Mouse (Mus musculus) forebrain, embryonic 16.5 days (tissue): ENCODE data around the gene Ostf1. TPM values are rescaled to one million over a fixed set of nuclear protein-coding genes. Genes with fewer than 3 reads are reported as not detected.

ENCODE experiments used
- ATAC-seq: fragments of 200-750 bp; cut with Nextera tagmentation; 2 replicates; pipeline ENCODE4 v1.8.0; 2017; ENCODE audit warnings: mild to moderate bottlenecking, moderate library complexity
- H3K27ac ChIP-seq: fragments of 300-500 bp; sonication (generic); 2 replicates; pipeline ENCODE4 v1.5.1; 2014; ENCODE audit warnings: low read length, control low read depth
- H3K27me3 ChIP-seq: fragments of 300-500 bp; sonication (generic); replicated peaks from 2 replicates; pipeline ENCODE4 v1.6.1; 2014; ENCODE audit warnings: low read length; ENCODE audit not compliant: control insufficient read depth, insufficient read depth
- H3K36me3 ChIP-seq: fragments of 300-500 bp; sonication (generic); 2 replicates; pipeline ENCODE4 v1.6.1; 2014; ENCODE audit not compliant: control insufficient read depth, insufficient read depth
- H3K4me1 ChIP-seq: fragments of 300-500 bp; sonication (generic); replicated peaks from 2 replicates; pipeline ENCODE4 v1.6.1; 2014; ENCODE audit warnings: low read length; ENCODE audit not compliant: control insufficient read depth, insufficient read depth
- H3K4me2 ChIP-seq: fragments of 300-500 bp; sonication (generic); 2 replicates; pipeline ENCODE4 v1.6.1; 2014; ENCODE audit warnings: mild to moderate bottlenecking, low read length, control low read depth
- H3K4me3 ChIP-seq: fragments of 300-500 bp; sonication (generic); replicated peaks from 2 replicates; pipeline ENCODE4 v1.5.1; 2014; ENCODE audit warnings: mild to moderate bottlenecking, low read length, control low read depth
- H3K9ac ChIP-seq: fragments of 300-500 bp; sonication (generic); replicated peaks from 2 replicates; pipeline ENCODE4 v1.6.1; 2014; ENCODE audit warnings: low read depth, low read length, control low read depth
- H3K9me3 ChIP-seq: fragments of 300-500 bp; sonication (generic); 2 replicates; pipeline ENCODE4 v1.6.1; 2016; ENCODE audit warnings: low read length; ENCODE audit not compliant: control insufficient read depth
- WGBS: fragments of 180-500 bp; shearing (Covaris S2); extraction: QIAGEN DNeasy Blood & Tissue Kit; methylation state at CpG from one replicate; pipeline ENCODE4 v1.1.7; 2014; 5-methylcytosine and 5-hydroxymethylcytosine counted together
- polyA plus RNA-seq: library from polyadenylated mRNA; unstranded; fragments of >200 nt; fragmentation: Nextera tagmentation; extraction: Ambion mirVana; gene quantifications from 2 replicates; pipeline ENCODE4 v1.2.1, GENCODE M21; 2015

Ostf1 gene
- polyA plus RNA-seq, 1 experiment from 2014 or later: 33.1 TPM

DNA sequence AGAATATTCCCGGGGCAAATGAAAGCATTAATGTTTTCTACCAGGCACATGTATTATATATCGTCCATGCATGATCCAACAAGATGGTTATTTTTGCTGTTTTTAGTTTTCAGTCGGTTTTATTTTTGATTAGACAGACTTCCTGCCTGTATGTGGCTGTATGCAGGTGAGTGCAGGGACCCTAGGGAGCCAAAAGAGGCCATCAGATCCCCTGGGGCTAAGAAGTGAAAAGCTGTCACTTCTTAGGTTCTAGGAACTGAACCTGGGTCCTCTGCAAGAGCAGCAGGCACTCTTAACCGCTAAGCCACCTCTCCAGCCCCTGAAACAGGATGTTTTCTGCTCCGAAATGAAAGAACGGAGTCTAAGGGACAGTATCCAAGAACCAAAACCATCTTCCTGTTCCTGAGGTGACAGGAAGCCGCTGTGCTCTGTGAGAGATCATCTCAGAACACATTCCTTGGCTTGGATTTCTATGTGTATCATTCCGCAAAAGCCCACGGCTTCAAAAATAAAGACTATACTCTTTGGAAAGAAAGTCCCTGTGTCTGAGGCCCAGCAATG is 15.9 kb downstream of the Ostf1 start:
- no peak for ATAC-seq
- Histone ChIP-seq H3K36me3 (no peaks in the 10 kb centered on the region), H3K27me3 (no peaks in the 10 kb centered on the region), H3K9ac (no peak overlapping the region), H3K4me1 (no peaks in the 10 kb centered on the region), H3K4me3 (no peak overlapping the region), H3K9me3 (no peaks in the 10 kb centered on the region), H3K4me2 (no peak overlapping the region), H3K27ac (no peak overlapping the region)
- WGBS: 73% methylated on average over 9 of the region's 9 CpGs

- H3K27ac ChIP-seq: no peak overlapping the region
- no peaks in the 10 kb centered on the region for H3K4me1 ChIP-seq
- H3K4me3 ChIP-seq: no peak overlapping the region
- no peak overlapping the region for H3K4me2 ChIP-seq
- H3K36me3 ChIP-seq: no peaks in the 10 kb centered on the region
- 82% methylated on average over 7 of the region's 7 CpGs for WGBS
- no peak overlapping the region for H3K9ac ChIP-seq
- H3K27me3 ChIP-seq: no peaks in the 10 kb centered on the region
- H3K9me3 ChIP-seq: no peaks in the 10 kb centered on the region
- ATAC-seq: no peak
Measured at GRCm38 (mm10) chr19:18614337-18614736, 17.3 kb downstream of the Ostf1 start.

DNA sequence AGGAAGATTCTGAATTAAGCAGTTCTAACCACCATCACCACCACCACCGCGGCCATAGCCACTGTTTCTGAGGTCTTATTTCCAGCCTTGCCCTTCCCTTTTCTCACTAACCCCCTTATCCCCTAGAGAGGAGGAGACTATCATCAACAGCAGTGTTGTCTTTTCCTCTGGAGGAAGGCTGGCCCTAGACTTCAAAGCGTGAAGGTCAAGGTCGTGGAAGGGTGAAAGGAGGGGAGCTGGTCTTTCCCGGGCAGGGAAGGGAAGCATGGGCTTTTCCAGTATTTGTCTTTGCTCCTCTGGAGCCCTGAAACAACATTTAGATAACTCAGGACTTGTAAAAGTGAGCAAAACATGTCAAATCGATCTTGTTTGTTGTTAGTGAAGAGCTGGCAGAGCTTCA is 22.6 kb downstream of the Ostf1 start:
- no peak overlapping the region for H3K4me2 ChIP-seq
- no peak for ATAC-seq
- H3K27ac ChIP-seq: no peak overlapping the region
- no peaks in the 10 kb centered on the region for H3K27me3 ChIP-seq
- no peaks in the 10 kb centered on the region for H3K36me3 ChIP-seq
- no peaks in the 10 kb centered on the region for H3K9me3 ChIP-seq
- 83% methylated on average over 6 of the region's 6 CpGs for WGBS
- no peak overlapping the region for H3K9ac ChIP-seq
- no peaks in the 10 kb centered on the region for H3K4me1 ChIP-seq
- no peak overlapping the region for H3K4me3 ChIP-seq

- no peak overlapping the region for H3K9ac ChIP-seq
- H3K9me3 ChIP-seq: no peaks in the 10 kb centered on the region
- no peak overlapping the region for H3K4me3 ChIP-seq
- 47% methylated on average over 7 of the region's 7 CpGs for WGBS
- no peaks in the 10 kb centered on the region for H3K36me3 ChIP-seq
- H3K27ac ChIP-seq: no peak overlapping the region
- no peak overlapping the region for H3K4me2 ChIP-seq
- H3K27me3 ChIP-seq: no peaks in the 10 kb centered on the region
- no peaks in the 10 kb centered on the region for H3K4me1 ChIP-seq
- ATAC-seq: no peak
Measured at GRCm38 (mm10) chr19:18607907-18608306, 23.7 kb downstream of the Ostf1 start.

DNA sequence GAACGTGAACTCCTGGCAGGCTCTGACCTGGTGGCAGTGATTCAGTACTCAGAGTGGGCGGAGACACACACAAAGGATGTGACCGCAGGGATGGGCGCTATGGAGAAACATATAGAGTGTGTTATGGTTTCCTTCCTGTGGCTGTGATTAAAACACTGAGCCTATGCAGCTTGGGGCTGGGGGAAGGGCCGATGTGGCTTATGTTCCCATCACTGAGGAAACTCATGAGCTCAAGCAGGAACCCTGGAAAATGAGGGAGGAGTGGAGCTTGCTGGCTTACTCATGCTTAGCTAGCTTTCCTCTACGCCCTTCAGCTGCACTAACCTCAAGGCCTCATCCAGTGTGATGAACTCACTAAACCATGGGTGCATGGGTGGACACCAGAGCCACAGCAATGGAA is 28.6 kb downstream of the Ostf1 start:
- Histone ChIP-seq H3K4me3 (no peak overlapping the region), H3K27ac (no peak overlapping the region), H3K36me3 (no peaks in the 10 kb centered on the region), H3K27me3 (no peaks in the 10 kb centered on the region), H3K9me3 (no peaks in the 10 kb centered on the region), H3K4me1 (no peaks in the 10 kb centered on the region), H3K4me2 (no peak overlapping the region), H3K9ac (no peak overlapping the region)
- ATAC-seq: no peak
- 75% methylated on average over 6 of the region's 6 CpGs for WGBS

- Histone ChIP-seq H3K4me1 (no peaks in the 10 kb centered on the region), H3K27ac (no peak overlapping the region), H3K4me3 (no peak overlapping the region), H3K36me3 (no peaks in the 10 kb centered on the region), H3K9ac (no peak overlapping the region), H3K9me3 (no peaks in the 10 kb centered on the region), H3K27me3 (no peaks in the 10 kb centered on the region), H3K4me2 (no peak overlapping the region)
- WGBS: 94% methylated on average over 9 of the region's 9 CpGs
- no peak for ATAC-seq
Measured at GRCm38 (mm10) chr19:18600611-18601010, 31.0 kb downstream of the Ostf1 start.

GRCm38 (mm10) chr19:18599650-18600049 is 32.0 kb downstream of the Ostf1 start:
- no peak overlapping the region for H3K27ac ChIP-seq
- no peaks in the 10 kb centered on the region for H3K27me3 ChIP-seq
- no peaks in the 10 kb centered on the region for H3K9me3 ChIP-seq
- no peak overlapping the region for H3K9ac ChIP-seq
- H3K4me2 ChIP-seq: no peak overlapping the region
- H3K4me3 ChIP-seq: no peak overlapping the region
- WGBS: 88% methylated on average over 5 of the region's 5 CpGs
- H3K36me3 ChIP-seq: no peaks in the 10 kb centered on the region
- no peaks in the 10 kb centered on the region for H3K4me1 ChIP-seq
- ATAC-seq: no peak

DNA sequence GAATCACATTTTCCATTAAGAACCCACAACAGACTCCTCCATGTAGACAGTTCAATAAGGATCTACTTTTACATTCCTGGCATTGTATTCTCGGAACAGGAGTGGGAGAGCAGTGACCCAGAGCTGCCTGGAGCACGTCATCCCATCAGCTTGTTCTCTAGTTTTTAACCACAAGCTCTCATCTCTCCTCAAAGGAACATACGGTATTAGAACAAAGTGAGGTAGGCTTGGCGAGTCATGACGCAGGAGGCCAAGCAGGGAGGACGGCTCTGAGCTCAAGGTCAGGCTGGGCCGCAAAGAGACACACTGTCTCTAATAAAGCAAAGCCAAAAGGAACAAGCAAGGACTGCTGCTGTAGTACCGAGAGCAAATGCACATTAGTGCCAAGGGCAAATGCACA is 32.6 kb downstream of the Ostf1 start:
- Histone ChIP-seq H3K4me2 (no peak overlapping the region), H3K9me3 (no peaks in the 10 kb centered on the region), H3K4me1 (no peaks in the 10 kb centered on the region), H3K9ac (no peak overlapping the region), H3K27ac (no peak overlapping the region), H3K36me3 (no peaks in the 10 kb centered on the region), H3K4me3 (no peak overlapping the region), H3K27me3 (no peaks in the 10 kb centered on the region)
- ATAC-seq: no peak
- 85% methylated on average over 8 of the region's 8 CpGs for WGBS

- H3K9me3 ChIP-seq: no peaks in the 10 kb centered on the region
- no peak overlapping the region for H3K4me3 ChIP-seq
- no peaks in the 10 kb centered on the region for H3K4me1 ChIP-seq
- ATAC-seq: no peak
- 94% methylated on average over 3 of the region's 3 CpGs for WGBS
- no peak overlapping the region for H3K27ac ChIP-seq
- H3K4me2 ChIP-seq: no peak overlapping the region
- H3K36me3 ChIP-seq: no peaks in the 10 kb centered on the region
- no peak overlapping the region for H3K9ac ChIP-seq
- no peaks in the 10 kb centered on the region for H3K27me3 ChIP-seq
Measured at GRCm38 (mm10) chr19:18598265-18598926, 33.2 kb downstream of the Ostf1 start.

DNA sequence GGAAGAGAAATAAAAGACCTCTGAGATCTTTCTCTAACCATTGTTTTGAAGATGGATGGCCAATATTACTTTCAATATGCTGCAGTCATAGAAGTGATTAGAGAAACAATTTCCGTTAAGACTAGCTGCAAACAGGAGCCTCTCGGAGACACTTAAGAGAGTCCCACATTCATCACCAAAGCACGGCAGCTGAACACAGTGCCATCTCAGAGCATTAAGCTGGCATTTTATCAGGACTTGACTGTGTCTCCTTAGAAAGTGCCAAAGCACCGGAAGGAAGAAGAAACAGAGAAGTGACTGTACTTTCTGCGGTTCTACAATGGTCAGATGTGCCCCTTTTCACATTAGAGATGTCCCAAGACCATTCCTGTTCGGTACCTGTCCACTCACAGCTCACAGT is 33.9 kb downstream of the Ostf1 start:
- Histone ChIP-seq H3K27ac (no peak overlapping the region), H3K27me3 (no peaks in the 10 kb centered on the region), H3K36me3 (no peaks in the 10 kb centered on the region), H3K4me2 (no peak overlapping the region), H3K9me3 (no peaks in the 10 kb centered on the region), H3K4me3 (no peak overlapping the region), H3K4me1 (no peaks in the 10 kb centered on the region), H3K9ac (no peak overlapping the region)
- ATAC-seq: no peak
- WGBS: 89% methylated on average over 6 of the region's 6 CpGs
